Mouse (Mus musculus): ENCODE measurements at regions not wholly inside any gene's neighbourhood (a gene's known extent, or its start where the extent isn't known, plus 50 kb on each side); places are given as distances from the start of the nearest gene placed in this dataset.

DNA sequence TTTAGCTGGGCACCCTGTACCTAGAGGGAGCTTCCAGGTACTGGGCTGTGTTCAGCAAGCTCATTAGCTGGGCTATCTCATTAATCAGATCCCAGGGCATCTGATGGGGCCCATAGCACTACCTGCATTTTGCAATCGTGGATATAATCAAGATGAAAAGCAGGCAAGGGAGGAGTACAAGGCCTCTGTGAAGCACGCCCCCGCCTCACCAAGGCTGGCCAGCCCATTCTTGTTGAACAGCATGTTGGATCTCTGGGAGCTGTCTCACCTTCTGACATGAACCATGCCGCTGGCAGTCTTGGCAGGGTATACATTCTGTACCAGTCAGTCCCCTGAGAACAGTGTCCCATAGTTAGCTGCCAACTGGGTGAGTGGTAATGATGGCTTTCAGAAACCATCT is 122.3 kb upstream of the Irx3 start:
- Histone ChIP-seq H3K27me3 (ENCODE audit: low read depth, poor library complexity, severe bottlenecking) (peaks cover 76% of the 10 kb centered on the region), H3K4me1 (peaks cover 41% of the 10 kb centered on the region), H3K9me3 (replicated peaks) (no peaks in the 10 kb centered on the region), H3K36me3 (no peaks in the 10 kb centered on the region), H3K4me3 (no peak overlapping the region), H3K27ac (no peak overlapping the region)
- DNase-seq (ENCODE audit: low spot score) = no peak
- 97% methylated on average over 4 of the region's 4 CpGs for WGBS

DNA sequence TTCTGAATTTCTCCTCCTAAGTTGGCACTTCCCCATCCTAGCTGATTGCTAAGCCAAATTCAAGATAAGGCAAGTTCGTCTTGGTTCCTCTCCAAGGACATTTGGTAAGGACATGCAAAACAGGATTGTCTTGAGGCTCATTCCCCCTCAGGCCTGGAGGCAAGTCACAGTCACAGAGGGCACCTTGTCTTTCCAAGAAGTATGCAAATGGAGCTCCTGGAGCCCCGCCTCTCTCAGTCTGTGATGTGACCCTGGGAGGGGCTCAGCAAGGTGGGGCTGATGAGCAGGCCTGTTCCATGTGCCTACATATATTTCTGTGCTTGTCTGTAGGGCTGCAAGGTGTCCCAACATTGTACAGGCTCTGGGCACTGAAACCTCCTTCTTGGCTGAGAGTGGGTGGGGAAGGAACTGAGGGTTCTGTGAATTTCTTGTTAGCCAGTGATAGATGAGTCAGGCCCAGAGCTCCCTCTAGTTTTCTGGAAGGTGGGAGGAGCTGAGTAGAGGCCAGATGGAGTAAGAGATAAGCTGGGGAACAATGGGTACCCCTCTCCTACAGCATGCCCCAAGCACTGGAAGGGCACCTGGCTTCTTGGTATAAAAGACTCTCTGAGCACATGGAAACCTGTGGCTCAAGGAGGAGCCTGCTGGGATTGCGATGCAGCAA is 120.5 kb upstream of the Irx3 start:
- no peak overlapping the region for H3K4me3 ChIP-seq
- H3K27me3 ChIP-seq (ENCODE audit: low read depth, poor library complexity, severe bottlenecking) = peaks cover 67% of the 10 kb centered on the region
- no peaks in the 10 kb centered on the region for H3K9me3 ChIP-seq (replicated peaks)
- 82% methylated on average over 3 of the region's 3 CpGs for WGBS
- H3K27ac ChIP-seq = no peak overlapping the region
- no peak for DNase-seq (ENCODE audit: low spot score)
- no peaks in the 10 kb centered on the region for H3K36me3 ChIP-seq
- peaks cover 25% of the 10 kb centered on the region for H3K4me1 ChIP-seq

GRCm38 (mm10) chr8:91917834-91918233 is 116.0 kb upstream of the Irx3 start:
- Histone ChIP-seq H3K27me3 (ENCODE audit: low read depth, poor library complexity, severe bottlenecking) (peaks cover 81% of the 10 kb centered on the region), H3K36me3 (no peaks in the 10 kb centered on the region), H3K4me3 (no peak overlapping the region), H3K4me1 (peaks cover 4% of the 10 kb centered on the region; the same call in 1 of the 2 replicates), H3K27ac (no peak overlapping the region), H3K9me3 (replicated peaks) (no peaks in the 10 kb centered on the region)
- WGBS = 86% methylated on average over 5 of the region's 5 CpGs
- DNase-seq (ENCODE audit: low spot score) = no peak

DNA sequence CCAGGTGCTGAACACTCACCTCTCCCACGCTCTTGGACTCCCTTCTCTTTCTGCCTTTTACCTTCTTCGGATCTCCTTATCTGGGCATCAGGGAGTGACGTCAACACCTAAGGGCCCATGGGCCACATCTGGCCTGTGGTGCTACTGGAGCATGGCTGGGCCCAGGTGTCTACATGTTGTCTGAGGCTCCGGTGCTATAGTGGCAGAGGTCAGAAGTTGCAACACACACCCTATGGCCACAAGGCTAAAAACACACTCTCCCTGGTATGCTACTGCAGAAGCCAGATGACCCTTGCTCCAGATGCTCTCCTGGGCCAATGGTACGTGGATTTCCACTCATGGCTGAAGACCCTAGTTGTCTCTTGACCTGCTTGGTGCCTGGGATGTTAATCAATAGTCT is 112.1 kb upstream of the Irx3 start:
- Histone ChIP-seq H3K9me3 (replicated peaks) (no peaks in the 10 kb centered on the region), H3K4me1 (peaks cover 18% of the 10 kb centered on the region), H3K36me3 (no peaks in the 10 kb centered on the region), H3K27me3 (ENCODE audit: low read depth, poor library complexity, severe bottlenecking) (peaks cover 82% of the 10 kb centered on the region), H3K27ac (no peak overlapping the region), H3K4me3 (no peak overlapping the region)
- WGBS = 91% methylated on average over 5 of the region's 5 CpGs
- DNase-seq (ENCODE audit: low spot score) = no peak

GRCm38 (mm10) chr8:91913121-91913520 is 111.3 kb upstream of the Irx3 start:
- Histone ChIP-seq H3K9me3 (replicated peaks) (no peaks in the 10 kb centered on the region), H3K27ac (no peak overlapping the region), H3K4me3 (no peak overlapping the region), H3K27me3 (ENCODE audit: low read depth, poor library complexity, severe bottlenecking) (peaks cover 90% of the 10 kb centered on the region), H3K36me3 (no peaks in the 10 kb centered on the region), H3K4me1 (peaks cover 23% of the 10 kb centered on the region)
- 68% methylated on average over 6 of the region's 6 CpGs for WGBS
- no peak for DNase-seq (ENCODE audit: low spot score)

DNA sequence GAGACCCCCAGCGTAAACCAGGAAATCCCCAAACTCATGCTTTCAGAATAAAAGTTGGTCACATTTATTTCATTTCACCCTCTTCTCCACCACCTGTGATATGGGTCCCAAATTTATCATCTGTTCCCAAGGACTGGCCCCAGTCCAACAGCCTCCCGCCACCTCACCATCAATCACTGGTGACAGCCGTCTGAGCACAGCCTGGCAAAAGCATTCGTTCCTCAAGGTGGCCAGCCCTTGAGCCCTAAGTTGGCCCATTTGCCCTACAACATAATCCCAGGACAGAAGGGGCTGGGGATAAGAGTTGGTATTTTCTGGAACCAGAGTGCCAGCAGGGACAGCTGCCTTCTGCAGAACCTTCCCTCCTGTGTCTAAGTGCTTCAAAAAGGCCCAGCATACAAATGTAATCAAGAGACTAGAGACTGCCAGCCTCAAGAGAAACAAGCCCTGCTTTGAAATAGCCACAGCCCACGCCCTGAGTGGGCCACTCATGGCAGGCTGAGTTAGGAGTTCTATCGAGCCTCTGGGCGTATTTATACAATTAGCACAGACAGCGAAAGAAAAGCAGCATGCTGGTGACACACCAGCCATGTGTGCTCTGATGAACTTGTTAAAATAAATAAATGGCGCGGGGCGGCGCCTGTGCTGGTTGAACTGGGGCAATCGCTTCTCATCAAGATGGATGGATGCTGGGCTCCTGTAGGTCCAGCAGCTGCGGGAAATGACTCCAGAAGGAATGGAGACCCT is 107.9 kb upstream of the Irx3 start:
- Histone ChIP-seq H3K36me3 (no peaks in the 10 kb centered on the region), H3K27me3 (ENCODE audit: low read depth, poor library complexity, severe bottlenecking) (peaks cover 85% of the 10 kb centered on the region), H3K27ac (no peak overlapping the region), H3K4me1 (peaks cover 19% of the 10 kb centered on the region), H3K4me3 (no peak overlapping the region), H3K9me3 (replicated peaks) (no peaks in the 10 kb centered on the region)
- WGBS = 43% methylated on average over 14 of the region's 14 CpGs
- no peak for DNase-seq (ENCODE audit: low spot score)

- WGBS = 63% methylated on average over 9 of the region's 9 CpGs
- Histone ChIP-seq H3K27ac (no peak overlapping the region), H3K27me3 (ENCODE audit: low read depth, poor library complexity, severe bottlenecking) (peaks cover 88% of the 10 kb centered on the region), H3K4me3 (no peak overlapping the region), H3K9me3 (replicated peaks) (no peaks in the 10 kb centered on the region), H3K4me1 (peaks cover 19% of the 10 kb centered on the region), H3K36me3 (no peaks in the 10 kb centered on the region)
- DNase-seq (ENCODE audit: low spot score) = no peak
Measured at GRCm38 (mm10) chr8:91908731-91909353, 107.0 kb upstream of the Irx3 start.

DNA sequence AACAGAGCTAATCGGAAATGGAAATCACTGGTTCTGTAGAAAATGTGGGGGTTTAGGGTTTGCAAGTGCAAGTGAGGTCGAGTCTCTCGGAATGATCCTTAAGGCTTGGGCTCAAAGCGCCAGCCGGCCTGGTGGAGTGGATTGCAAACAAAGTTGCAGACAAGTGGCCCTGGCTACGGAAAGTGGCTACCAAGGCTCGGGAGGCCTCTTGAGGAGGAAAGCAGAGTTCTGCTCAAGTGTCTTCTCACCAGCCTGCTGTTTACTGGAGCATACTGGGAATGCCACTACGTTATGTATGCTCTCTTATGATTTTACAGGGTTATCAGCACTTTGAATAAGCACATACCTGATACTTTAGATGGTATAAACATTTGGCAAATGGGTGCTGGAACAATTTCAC is 105.3 kb upstream of the Irx3 start:
- H3K9me3 ChIP-seq (replicated peaks) = no peaks in the 10 kb centered on the region
- no peaks in the 10 kb centered on the region for H3K36me3 ChIP-seq
- no peak for DNase-seq (ENCODE audit: low spot score)
- no peak overlapping the region for H3K27ac ChIP-seq
- H3K4me3 ChIP-seq = no peak overlapping the region
- H3K27me3 ChIP-seq (ENCODE audit: low read depth, poor library complexity, severe bottlenecking) = peaks cover 88% of the 10 kb centered on the region
- H3K4me1 ChIP-seq = peaks cover 19% of the 10 kb centered on the region
- WGBS = 87% methylated on average over 8 of the region's 8 CpGs

- Histone ChIP-seq H3K36me3 (no peaks in the 10 kb centered on the region), H3K9me3 (replicated peaks) (no peaks in the 10 kb centered on the region), H3K4me3 (no peak overlapping the region), H3K4me1 (0 out of 2 replicates have a peak, but pooled peaks cover 3% of the 10 kb centered on the region), H3K27me3 (ENCODE audit: low read depth, poor library complexity, severe bottlenecking) (peaks cover 91% of the 10 kb centered on the region), H3K27ac (no peak overlapping the region)
- WGBS = 84% methylated on average over 10 of the region's 10 CpGs
- no peak for DNase-seq (ENCODE audit: low spot score)
Measured at GRCm38 (mm10) chr8:91901525-91902281, 99.8 kb upstream of the Irx3 start.

- Histone ChIP-seq H3K9me3 (replicated peaks) (no peaks in the 10 kb centered on the region), H3K4me3 (no peak overlapping the region), H3K27me3 (ENCODE audit: low read depth, poor library complexity, severe bottlenecking) (peaks cover 90% of the 10 kb centered on the region), H3K36me3 (no peaks in the 10 kb centered on the region), H3K27ac (no peak overlapping the region), H3K4me1 (0 out of 2 replicates have a peak, but pooled peaks cover 3% of the 10 kb centered on the region)
- 88% methylated on average over 7 of the region's 7 CpGs for WGBS
- no peak for DNase-seq (ENCODE audit: low spot score)
Measured at GRCm38 (mm10) chr8:91899747-91900146, 97.9 kb upstream of the Irx3 start.

- no peak for DNase-seq (ENCODE audit: low spot score)
- 60% methylated on average over 7 of the region's 7 CpGs for WGBS
- H3K27me3 ChIP-seq (ENCODE audit: low read depth, poor library complexity, severe bottlenecking) = peaks cover 91% of the 10 kb centered on the region
Measured at GRCm38 (mm10) chr8:91897381-91897780, 95.5 kb upstream of the Irx3 start.

DNA sequence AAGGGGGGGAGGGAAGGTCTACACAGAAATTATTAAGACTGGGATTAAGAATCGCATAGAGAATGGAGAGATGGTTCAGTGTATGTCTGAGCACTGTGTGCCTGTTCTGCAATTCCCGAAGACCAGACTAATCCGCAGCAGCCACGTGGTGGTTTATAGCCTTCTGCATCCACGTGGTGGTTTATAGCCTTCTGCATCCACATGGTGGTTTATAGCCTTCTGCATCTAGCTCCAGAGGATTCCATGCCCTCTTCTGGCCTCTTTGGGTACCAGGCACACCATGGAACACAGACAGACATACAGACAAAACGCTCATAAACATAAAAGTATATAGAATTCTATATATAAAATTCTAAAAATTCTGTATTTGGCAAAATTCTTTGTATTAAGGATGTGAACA is 94.1 kb upstream of the Irx3 start:
- no peak overlapping the region for H3K4me3 ChIP-seq
- no peaks in the 10 kb centered on the region for H3K36me3 ChIP-seq
- H3K9me3 ChIP-seq (replicated peaks) = no peaks in the 10 kb centered on the region
- WGBS = 48% methylated on average over 6 of the region's 6 CpGs
- peaks cover 91% of the 10 kb centered on the region for H3K27me3 ChIP-seq (ENCODE audit: low read depth, poor library complexity, severe bottlenecking)
- H3K27ac ChIP-seq = no peak overlapping the region
- H3K4me1 ChIP-seq = peaks cover 10% of the 10 kb centered on the region
- DNase-seq (ENCODE audit: low spot score) = no peak

More at GRCm38 (mm10) chr8:91897381-91897780, 95.5 kb upstream of the Irx3 start:
- Histone ChIP-seq H3K9me3 (replicated peaks) (no peaks in the 10 kb centered on the region), H3K36me3 (no peaks in the 10 kb centered on the region), H3K4me1 (peaks cover 6% of the 10 kb centered on the region), H3K4me3 (no peak overlapping the region), H3K27ac (no peak overlapping the region)

Measured in limb, embryonic 10.5 days (tissue).